Mouse (Mus musculus): ENCODE measurements around the gene 4931429L15Rik. TPM values are rescaled to one million over a fixed set of nuclear protein-coding genes. Genes with fewer than 3 reads are reported as not detected.

The 4931429L15Rik gene
- total RNA-seq, 2 experiments from 2014 or later = not detected

DNA sequence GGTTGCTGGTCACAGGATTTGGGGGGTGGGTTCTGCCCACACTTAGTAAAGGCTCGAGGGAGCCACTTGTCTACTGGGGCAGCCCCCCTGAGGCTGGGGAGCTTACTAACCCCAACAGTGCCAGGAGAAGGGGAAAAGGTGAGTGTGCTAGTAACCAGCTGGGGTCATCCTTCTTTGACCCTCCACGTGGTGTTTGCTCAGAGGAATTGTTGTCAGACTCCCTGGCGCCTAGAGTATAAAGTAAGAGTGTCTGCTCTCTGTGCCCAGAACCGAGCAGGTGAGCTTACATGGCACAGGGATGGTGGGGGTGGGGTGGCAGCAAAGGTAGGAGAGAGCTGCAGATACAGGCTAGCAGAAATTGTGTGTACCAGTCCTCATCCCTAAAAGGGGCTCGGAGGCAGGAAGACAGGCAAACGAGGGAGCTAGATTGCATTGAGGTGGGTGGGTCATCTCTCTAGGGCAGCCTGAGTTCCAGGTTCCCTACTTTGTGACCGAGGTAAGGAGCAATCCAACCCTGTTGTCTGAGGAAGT is 51.4 kb downstream of the 4931429L15Rik start, which contains the start of gene Apoa5:
Gene Apoa5, plus strand, starts transcription at position 291 of the 531 bp plus-strand sequence.
- ATAC-seq (replicated peaks; ENCODE audit: low FRiP score, poor library complexity, severe bottlenecking) = no peak

DNA sequence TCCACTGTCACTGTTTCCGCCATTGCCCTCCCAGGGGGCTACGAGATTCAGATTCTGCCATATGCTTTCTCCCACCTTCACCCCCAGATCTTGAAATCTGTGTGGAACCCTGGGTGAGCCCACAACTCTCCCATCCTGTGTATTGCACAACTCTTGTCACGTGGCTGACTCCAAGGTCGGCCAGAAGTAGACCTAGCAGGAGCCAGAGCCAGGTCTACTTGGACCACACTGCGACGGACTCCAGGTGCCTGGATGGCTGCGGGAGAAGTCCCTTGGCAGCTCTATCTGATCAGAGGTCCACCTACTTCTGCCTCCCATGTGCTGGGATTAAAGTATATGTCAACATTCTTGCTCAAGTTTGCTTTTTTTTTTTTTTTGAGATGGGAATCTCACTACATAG is 58.7 kb downstream of the 4931429L15Rik start:
- no peak for ATAC-seq (replicated peaks; ENCODE audit: low FRiP score, poor library complexity, severe bottlenecking)

DNA sequence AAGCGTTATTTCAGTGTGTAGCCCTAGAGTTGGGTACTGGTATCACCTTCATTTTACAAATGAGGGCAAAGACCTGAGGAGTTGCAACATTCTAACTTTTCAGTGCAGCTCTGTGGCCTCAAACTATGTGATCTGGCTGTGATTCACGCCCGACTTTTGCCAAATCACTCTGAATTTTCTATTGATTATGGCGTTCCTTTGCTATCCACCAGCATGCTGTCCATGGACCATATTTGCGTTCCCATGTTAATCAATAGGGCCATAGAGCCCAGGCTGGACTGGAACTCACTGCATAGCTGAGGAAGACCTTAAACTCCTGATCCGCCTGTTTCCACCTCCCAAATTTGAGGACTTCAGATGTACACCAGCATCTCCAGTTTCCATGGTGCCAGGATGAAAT is 60.7 kb downstream of the 4931429L15Rik start:
- no peak for ATAC-seq (replicated peaks; ENCODE audit: low FRiP score, poor library complexity, severe bottlenecking)

DNA sequence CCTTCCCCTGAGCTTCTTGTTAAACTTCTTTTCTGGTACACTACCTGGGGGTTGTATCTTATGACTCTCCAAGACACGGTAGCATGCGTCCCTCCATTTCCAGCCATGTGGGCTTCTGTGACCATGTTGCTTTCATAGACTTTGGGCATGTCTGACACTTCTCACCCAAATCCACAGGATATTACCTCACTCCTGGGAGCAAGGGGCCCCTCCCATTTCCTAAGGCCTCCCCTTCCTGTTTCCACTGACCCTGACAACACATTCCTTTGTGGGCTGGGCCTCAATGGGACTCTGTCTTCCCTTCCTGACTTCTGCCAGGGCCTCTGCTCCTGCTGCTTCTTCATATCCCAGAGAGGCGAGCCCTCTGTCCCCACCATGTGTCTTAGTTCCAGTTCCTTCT is 62.2 kb downstream of the 4931429L15Rik start:
- ATAC-seq (replicated peaks; ENCODE audit: low FRiP score, poor library complexity, severe bottlenecking) = no peak

DNA sequence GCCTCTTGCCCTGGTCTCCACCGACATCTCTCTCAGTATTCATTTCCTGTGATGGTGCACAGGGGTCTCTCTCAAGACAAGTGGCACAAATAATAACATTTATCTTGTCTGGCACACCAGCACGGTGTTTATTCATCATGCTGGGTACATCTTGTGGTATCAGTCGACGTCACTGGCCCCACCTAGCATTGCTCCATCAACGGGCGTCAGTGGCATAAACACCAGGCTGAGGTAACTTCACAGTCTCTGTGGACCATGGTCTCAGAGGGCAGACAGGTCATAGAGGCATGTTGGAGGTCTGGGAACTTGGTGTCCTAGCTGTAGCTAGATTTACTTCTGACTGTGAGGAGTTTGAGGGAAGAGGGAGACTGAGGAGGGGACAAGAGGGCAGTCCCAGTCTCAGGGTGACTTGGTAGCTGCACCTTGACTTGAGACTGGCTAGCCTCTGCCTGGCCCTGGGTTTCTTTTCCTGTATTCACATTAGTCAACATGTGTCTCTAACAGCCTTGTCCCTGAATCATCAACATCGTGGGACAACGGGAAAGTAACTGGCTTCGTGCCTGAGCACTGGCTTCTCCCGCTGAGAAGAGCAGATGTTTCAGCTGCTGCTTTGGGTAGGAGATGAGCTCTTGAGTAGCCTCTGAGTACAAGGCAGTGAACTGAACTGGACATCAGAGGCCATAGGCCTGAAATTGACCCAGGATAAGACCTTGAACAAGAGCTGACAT is 63.0 kb downstream of the 4931429L15Rik start:
- ATAC-seq (replicated peaks; ENCODE audit: low FRiP score, poor library complexity, severe bottlenecking) = no peak

DNA sequence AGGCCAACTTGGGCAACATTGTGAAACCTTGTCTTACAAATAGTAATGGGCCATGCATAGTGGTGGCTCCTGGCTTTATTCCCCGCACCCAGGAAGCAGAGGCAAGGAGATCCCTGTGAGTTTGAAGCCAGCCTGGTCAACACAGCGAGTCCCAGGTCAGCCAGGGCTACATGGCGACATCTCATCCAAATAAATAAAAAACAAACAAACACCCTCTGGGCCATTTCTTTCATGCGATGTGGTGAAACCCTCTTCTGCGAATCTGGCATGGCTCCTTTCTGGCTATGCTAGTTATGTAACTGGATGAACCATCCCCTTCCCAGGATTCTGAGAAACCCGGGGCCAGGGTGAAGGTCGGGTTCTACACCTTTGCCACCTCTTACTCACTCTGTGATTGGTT is 63.6 kb downstream of the 4931429L15Rik start:
- no peak for ATAC-seq (replicated peaks; ENCODE audit: low FRiP score, poor library complexity, severe bottlenecking)

Other genes with a start within 250 kb of the 4931429L15Rik start
- not detected in 2 replicates for gene Apoa1, start 91.4 kb downstream of the 4931429L15Rik start, total RNA-seq (2015; ENCODE audit: low replicate concordance)
- not detected in 2 replicates for gene Apoa1, start 91.4 kb downstream of the 4931429L15Rik start, total RNA-seq (2017; ENCODE audit: low replicate concordance)
- not detected in 2 replicates for gene Apoc3, start 84.3 kb downstream of the 4931429L15Rik start, total RNA-seq (2015; ENCODE audit: low replicate concordance)
- gene Apoc3, start 84.3 kb downstream of the 4931429L15Rik start, total RNA-seq (2017; ENCODE audit: low replicate concordance) = not detected in 2 replicates
- not detected in 2 replicates for gene Apoa4, start 79.3 kb downstream of the 4931429L15Rik start, total RNA-seq (2015; ENCODE audit: low replicate concordance)
- gene Apoa4, start 79.3 kb downstream of the 4931429L15Rik start, total RNA-seq (2017; ENCODE audit: low replicate concordance) = not detected in 2 replicates
- gene Apoa5, start 51.4 kb downstream of the 4931429L15Rik start, total RNA-seq (2015; ENCODE audit: low replicate concordance) = not detected in 2 replicates
- not detected in 2 replicates for gene Apoa5, start 51.4 kb downstream of the 4931429L15Rik start, total RNA-seq (2017; ENCODE audit: low replicate concordance)
- 12.3 and 14.6 TPM in 2 replicates for gene Zpr1, start 46.9 kb downstream of the 4931429L15Rik start, total RNA-seq (2015; ENCODE audit: low replicate concordance)
- gene Zpr1, start 46.9 kb downstream of the 4931429L15Rik start, total RNA-seq (2017; ENCODE audit: low replicate concordance) = 3.9 and 18.1 TPM in 2 replicates
- gene Bud13, start 37.0 kb downstream of the 4931429L15Rik start, total RNA-seq (2015; ENCODE audit: low replicate concordance) = 0.63 and 1.9 TPM in 2 replicates
- gene Bud13, start 37.0 kb downstream of the 4931429L15Rik start, total RNA-seq (2017; ENCODE audit: low replicate concordance) = 0.56 and 2.5 TPM in 2 replicates

Data from erythroblast, adult 5-6 weeks (primary cell).